Comparison of ENCODE assay signal across 11 mouse cellular contexts in genomic region chr6:129097929-129098328, GRCm38 (mm10). TPM values are rescaled to one million over a fixed set of nuclear protein-coding genes. Genes with fewer than 3 reads are reported as not detected.
DNase-seq lines count a peak whose midpoint lies in the region; ATAC-seq lines count a peak whose summit lies in the region.
"Had no signal": no experiment of that assay in that cellular context is flagged by ENCODE, and none has a peak within 500 bp of the region (broad histone marks: within the 10 kb centered on the region; RNA-seq: fewer than 3 reads in every experiment).

No protein-coding gene starts in this region.

- no peak overlapping the region for H3K27ac ChIP-seq in intestine, embryonic 16.5 days (ENCODE audit: low read length)
- no peak overlapping the region for H3K27ac ChIP-seq in intestine, embryonic 15.5 days
- no peak overlapping the region for H3K27ac ChIP-seq in forebrain, embryonic 11.5 days (ENCODE audit: low read depth, low read length)
- H3K27ac ChIP-seq: limb, embryonic 13.5 days had no signal

- ATAC-seq in intestine, embryonic 16.5 days = no peak
- ATAC-seq in intestine, embryonic 15.5 days = no peak
- no peak for ATAC-seq in forebrain, embryonic 11.5 days (replicated peaks; ENCODE audit: low FRiP score)

- H3K9ac ChIP-seq in intestine, embryonic 16.5 days (ENCODE audit: low read depth, low read length) = no peak overlapping the region
- H3K9ac ChIP-seq in intestine, embryonic 15.5 days = no peak overlapping the region
- no peak overlapping the region for H3K9ac ChIP-seq in forebrain, embryonic 11.5 days (ENCODE audit: low read length)
- H3K9ac ChIP-seq: limb, embryonic 13.5 days had no signal

- no peaks in the 10 kb centered on the region for H3K36me3 ChIP-seq in intestine, embryonic 16.5 days (ENCODE audit: control insufficient read depth, insufficient read depth, low read length)
- no peaks in the 10 kb centered on the region for H3K36me3 ChIP-seq in intestine, embryonic 15.5 days
- H3K36me3 ChIP-seq in forebrain, embryonic 11.5 days (ENCODE audit: control insufficient read depth, insufficient read depth, low read length) = no peaks in the 10 kb centered on the region
- H3K36me3 ChIP-seq: limb, embryonic 13.5 days had no signal

- H3K4me1 ChIP-seq in intestine, embryonic 16.5 days (ENCODE audit: control insufficient read depth, insufficient read depth, low read length) = peaks cover 4% of the 10 kb centered on the region; the same call in 1 of the 2 replicates
- 0 out of 2 replicates have a peak, but pooled peaks cover 3% of the 10 kb centered on the region for H3K4me1 ChIP-seq in intestine, embryonic 15.5 days (replicated peaks)
- H3K4me1 ChIP-seq in forebrain, embryonic 11.5 days (replicated peaks; ENCODE audit: control insufficient read depth, insufficient read depth, low read length) = no peaks in the 10 kb centered on the region
- H3K4me1 ChIP-seq: limb, embryonic 13.5 days had no signal

- DNase-seq in adrenal gland, adult 18-20 months (ENCODE audit: low spot score in 2 of 2) = peak; percentile 23 to 28
- peak; percentile 37 to 48 for DNase-seq in heart, postnatal 10 days
- peak; percentile 48 for DNase-seq in lung, postnatal 25 days (ENCODE audit: low spot score)
- DNase-seq in forebrain, embryonic 11.5 days (ENCODE audit: low spot score) = no peak
- DNase-seq in spleen, postnatal 36 days (ENCODE audit: low spot score in 2 of 2) = no peak
- no peak for DNase-seq in testis, postnatal 14 days (ENCODE audit: low spot score)
- DNase-seq: right cerebral cortex, postnatal 14 days; thymus, postnatal 4 days had no signal

- peak overlapping the region; percentile 5; the same call in 1 of the 2 replicates for H3K4me3 ChIP-seq in intestine, embryonic 16.5 days (ENCODE audit: low read length)
- no peak overlapping the region for H3K4me3 ChIP-seq in intestine, embryonic 15.5 days (replicated peaks)
- H3K4me3 ChIP-seq in forebrain, embryonic 11.5 days (ENCODE audit: low read depth, low read length) = no peak overlapping the region
- H3K4me3 ChIP-seq: limb, embryonic 13.5 days had no signal

- peak overlapping the region; percentile 16; the same call in 1 of the 2 replicates for H3K4me2 ChIP-seq in intestine, embryonic 16.5 days (ENCODE audit: low read depth, low read length)
- H3K4me2 ChIP-seq in intestine, embryonic 15.5 days (replicated peaks) = no peak overlapping the region
- H3K4me2 ChIP-seq in forebrain, embryonic 11.5 days (ENCODE audit: low read depth, low read length, severe bottlenecking) = no peak overlapping the region
- H3K4me2 ChIP-seq: limb, embryonic 13.5 days had no signal

- WGBS in intestine, embryonic 16.5 days = 38% methylated on average over 1 of the region's 1 CpGs
- 37% methylated on average over 1 of the region's 1 CpGs for WGBS in intestine, embryonic 15.5 days
- WGBS in forebrain, embryonic 11.5 days = 71% methylated on average over 1 of the region's 1 CpGs

- no peaks in the 10 kb centered on the region for H3K9me3 ChIP-seq in intestine, embryonic 16.5 days (ENCODE audit: control insufficient read depth, low read length)
- no peaks in the 10 kb centered on the region for H3K9me3 ChIP-seq in intestine, embryonic 15.5 days
- H3K9me3 ChIP-seq in forebrain, embryonic 11.5 days (ENCODE audit: control insufficient read depth, low read length) = no peaks in the 10 kb centered on the region
- H3K9me3 ChIP-seq: limb, embryonic 13.5 days had no signal

- no peaks in the 10 kb centered on the region for H3K27me3 ChIP-seq in intestine, embryonic 16.5 days (replicated peaks; ENCODE audit: control insufficient read depth, insufficient read depth, low read length)
- H3K27me3 ChIP-seq in intestine, embryonic 15.5 days (replicated peaks) = no peaks in the 10 kb centered on the region
- no peaks in the 10 kb centered on the region for H3K27me3 ChIP-seq in forebrain, embryonic 11.5 days (ENCODE audit: control insufficient read depth, insufficient read depth, low read length)
- H3K27me3 ChIP-seq: limb, embryonic 13.5 days had no signal

- intact Hi-C loops in heart, postnatal 10 days (cut with DNase I) = loop anchor here (5.0 kb wide), 1 partner anchor 34 kb away; no protein-coding TSS in a partner anchor

RNA-seq across cellular contexts. Expression of gene Clec2e, which starts 2.8 kb away (rescaled TPM):
- polyA plus RNA-seq in intestine, embryonic 16.5 days (2015; fragmentation: Nextera tagmentation; extraction: Ambion mirVana) = 16.7 and 21.7 TPM in 2 replicates
- polyA plus RNA-seq in intestine, embryonic 15.5 days (2015; fragmentation: Nextera tagmentation; extraction: Ambion mirVana) = 10.4 and 11.4 TPM in 2 replicates
- total RNA-seq in adrenal gland, adult 18-20 months (2021) = not detected
- total RNA-seq in heart, postnatal 10 days (2021) = not detected
- not detected in 2 replicates for polyA plus RNA-seq in forebrain, embryonic 11.5 days (2014; fragmentation: Nextera tagmentation; extraction: Ambion mirVana)
- polyA plus RNA-seq: limb, embryonic 13.5 days had no signal

RNA-seq across cellular contexts. Expression of gene Klrb1f, which starts 52.2 kb away (rescaled TPM):
- 0.46 and 0.75 TPM in 2 replicates for polyA plus RNA-seq in intestine, embryonic 16.5 days (2015; fragmentation: Nextera tagmentation; extraction: Ambion mirVana)
- 0.27 and 0.49 TPM in 2 replicates for polyA plus RNA-seq in intestine, embryonic 15.5 days (2015; fragmentation: Nextera tagmentation; extraction: Ambion mirVana)
- total RNA-seq in adrenal gland, adult 18-20 months (2021) = under 1 TPM in 1 of 2 experiments, not detected in 1; 0.16 TPM
- total RNA-seq in heart, postnatal 10 days (2021) = not detected
- polyA plus RNA-seq in forebrain, embryonic 11.5 days (2014; fragmentation: Nextera tagmentation; extraction: Ambion mirVana) = 0.23 TPM in 1 of 2 replicates, not detected in the other
- polyA plus RNA-seq: limb, embryonic 13.5 days had no signal

Comparison
In these comparisons a context has a peak if more than half of its experiments do, and no peak if none do; other contexts are left out.
1. DNase-seq: peak in adrenal gland, adult 18-20 months (2 of 2), heart, postnatal 10 days (2 of 2) and lung, postnatal 25 days (single experiment); none in forebrain, embryonic 11.5 days (single experiment), spleen, postnatal 36 days (0 of 2) and testis, postnatal 14 days (single experiment).
2. RNA of gene Clec2e, which starts 2.8 kb away (polyA plus RNA-seq): 16.7 to 21.7 TPM in intestine, embryonic 16.5 days and 10.4 to 11.4 TPM in intestine, embryonic 15.5 days; not detected in forebrain, embryonic 11.5 days; every median in the first group is over 10 times any median in the second.